Mouse (Mus musculus) embryonic fibroblast, embryonic 13.5 days (primary cell): ENCODE data around the gene Erbb3. TPM values are rescaled to one million over a fixed set of nuclear protein-coding genes. Genes with fewer than 3 reads are reported as not detected.

Source experiments
- H3K27ac ChIP-seq: 2 replicates; pipeline ENCODE4 v1.5.1; 2012; ENCODE audit warnings: low read length, control low read depth, inconsistent platforms; ENCODE audit not compliant: insufficient read depth
- H3K4me1 ChIP-seq: 2 replicates; pipeline ENCODE4 v1.6.1; 2011; ENCODE audit warnings: low read length; ENCODE audit not compliant: control insufficient read depth, insufficient read depth
- H3K4me3 ChIP-seq: 2 replicates; pipeline ENCODE4 v1.5.1; 2011; ENCODE audit warnings: mild to moderate bottlenecking, control low read depth, low read length; ENCODE audit not compliant: insufficient read depth
- CTCF ChIP-seq: IDR thresholded peaks from 2 replicates; pipeline ENCODE4 v1.5.1; 2011; ENCODE audit warnings: mild to moderate bottlenecking, control low read depth, low read length, moderate library complexity, borderline replicate concordance; ENCODE audit not compliant: insufficient read depth
- POLR2A ChIP-seq: IDR thresholded peaks from 2 replicates; pipeline ENCODE4 v1.6.1; 2011; ENCODE audit warnings: low read depth, mild to moderate bottlenecking, control low read depth, low read length, moderate library complexity
- polyA plus RNA-seq: library from polyadenylated mRNA; stranded (reverse); fragments of >200 nt; gene quantifications from 2 replicates; pipeline ENCODE4 v1.2.4, GENCODE M21; 2011; ENCODE audit warnings: low read depth; ENCODE audit not compliant: missing spikeins, insufficient read length

The Erbb3 gene
- polyA plus RNA-seq, 1 experiment: 0.70 TPM

DNA sequence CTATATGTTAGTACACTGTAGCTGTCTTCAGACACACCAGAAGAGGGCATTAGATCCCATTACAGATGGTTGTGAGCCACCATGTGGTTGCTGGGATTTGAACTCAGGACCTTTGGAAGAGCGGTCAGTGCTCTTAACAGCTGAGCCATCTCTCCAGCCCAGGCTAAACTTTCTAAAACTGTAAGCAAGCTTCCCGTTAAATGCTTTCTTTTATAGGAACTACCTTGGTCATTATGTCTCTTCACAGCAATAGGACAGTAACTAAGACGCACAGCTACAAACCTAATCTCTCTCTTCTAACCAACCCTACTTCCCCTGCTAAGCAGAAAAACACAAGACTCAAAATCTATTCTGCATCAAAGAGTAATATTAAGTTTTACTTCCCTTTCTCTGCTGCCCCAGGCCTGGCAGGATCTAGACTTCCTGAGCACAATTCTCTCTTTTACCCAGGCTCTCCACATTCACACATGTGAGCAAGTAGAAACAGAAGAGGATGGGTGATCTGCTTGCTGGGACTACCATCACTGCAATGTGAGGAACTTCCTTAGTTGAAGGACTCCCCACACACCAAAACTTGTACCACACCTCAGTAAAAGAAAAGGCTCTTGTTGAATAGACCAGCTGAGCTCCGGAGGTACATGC, 53.7 kb downstream of the Erbb3 start:
- H3K27ac ChIP-seq: peak overlapping the region; percentile 29
- TF ChIP-seq POLR2A (no peak), CTCF (no peak)
- no peaks in the 10 kb centered on the region for H3K4me1 ChIP-seq
- H3K4me3 ChIP-seq: no peak overlapping the region; the same call in 1 of the 2 replicates

GRCm38 (mm10) chr10:128535206-128535605, 54.2 kb downstream of the Erbb3 start:
- TF ChIP-seq CTCF: no peak
- Histone ChIP-seq H3K4me1 (no peaks in the 10 kb centered on the region), H3K4me3 (no peak overlapping the region), H3K27ac (no peak overlapping the region)

DNA sequence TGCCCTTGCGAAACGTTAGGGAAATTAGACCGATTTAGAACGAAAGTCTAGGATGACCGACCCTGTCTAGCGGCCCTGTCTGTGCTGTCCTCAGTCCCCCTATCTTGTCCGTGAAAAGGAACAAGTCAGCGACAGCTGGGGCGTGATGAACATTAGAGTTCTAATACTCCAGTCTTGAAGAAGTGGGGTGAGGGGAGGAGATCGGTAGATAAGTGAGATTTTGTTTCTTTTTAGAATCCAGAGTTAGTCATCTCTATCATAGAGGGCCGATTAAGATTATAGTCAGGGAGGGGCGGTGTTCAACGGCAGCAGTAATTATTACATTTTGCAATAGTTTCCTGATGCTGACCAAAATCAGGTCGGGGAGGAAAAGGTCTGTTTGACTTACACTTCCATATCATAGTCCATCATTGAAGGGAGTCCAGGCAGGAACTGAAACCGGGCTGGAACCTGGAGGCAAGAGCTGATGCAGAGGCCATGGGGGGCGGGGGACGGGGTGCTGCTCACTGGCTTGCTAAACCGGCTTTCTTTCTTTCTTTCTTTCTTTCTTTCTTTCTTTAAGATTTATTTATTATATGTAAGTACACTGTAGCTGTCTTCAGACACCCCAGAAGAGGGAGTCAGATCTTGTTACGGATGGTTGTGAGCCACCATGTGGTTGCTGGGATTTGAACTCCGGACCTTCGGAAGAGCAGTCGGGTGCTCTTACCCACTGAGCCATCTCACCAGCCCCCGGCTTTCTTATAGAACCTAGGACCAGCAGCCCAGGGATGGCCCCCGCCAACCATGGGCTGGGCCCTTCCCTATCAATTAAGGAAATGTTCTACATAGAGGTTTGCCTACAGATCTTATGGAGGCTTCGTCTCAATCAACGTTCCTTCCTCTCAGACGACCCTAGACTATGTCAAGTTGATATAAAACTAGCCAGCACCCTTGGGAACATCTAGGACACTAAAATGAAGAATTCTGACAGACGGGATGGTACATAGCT, 62.8 kb downstream of the Erbb3 start:
- TF ChIP-seq POLR2A (no peak), CTCF (no peak)
- H3K4me1 ChIP-seq: no peaks in the 10 kb centered on the region
- H3K27ac ChIP-seq: peak overlapping the region; percentile 58
- H3K4me3 ChIP-seq: peak overlapping the region; percentile 32

DNA sequence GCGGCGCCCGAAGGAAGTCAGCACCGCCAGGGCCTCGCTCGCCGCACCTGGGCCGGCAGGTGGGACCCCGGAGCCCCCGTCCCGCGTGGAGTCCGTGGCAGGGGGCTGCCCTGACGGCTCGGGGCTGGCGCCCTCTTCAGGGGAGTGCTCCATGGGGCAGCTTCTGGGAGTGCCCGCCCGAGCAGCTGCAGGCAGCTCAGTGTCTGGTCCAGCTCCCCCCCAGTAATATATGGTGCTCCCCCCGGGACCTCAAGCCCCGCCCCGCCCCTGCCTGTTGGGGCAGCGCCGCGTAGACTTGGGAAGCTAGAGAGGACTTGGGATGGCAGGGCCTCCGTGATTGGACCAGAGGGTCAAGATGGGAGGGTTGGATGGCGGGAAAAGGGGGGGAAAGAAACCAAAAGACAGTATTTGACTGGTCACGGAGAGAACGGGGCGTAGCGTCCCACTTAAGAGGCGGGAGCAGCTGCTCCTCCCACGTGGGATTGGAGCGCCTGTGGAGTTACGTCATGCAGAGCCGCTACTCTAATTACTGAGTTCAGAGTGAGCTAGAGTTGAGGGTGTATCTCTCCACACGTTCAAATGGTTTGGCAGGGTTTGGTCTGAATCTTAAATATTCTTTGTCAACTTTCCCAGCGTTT, 63.7 kb downstream of the Erbb3 start, which contains the start of gene Esyt1:
TSS of gene Esyt1 (minus strand) at position 201 of the 638 bp plus-strand sequence.
- Histone ChIP-seq H3K4me1 (no peaks in the 10 kb centered on the region), H3K4me3 (peak within 1 kb of the TSS; percentile 91), H3K27ac (peak within 1 kb of the TSS; percentile 58)
- 0 out of 2 replicates have a peak, but pooled peaks have one; percentile 1 for TF ChIP-seq CTCF
- peak; percentile 95 for TF ChIP-seq POLR2A

GRCm38 (mm10) chr10:128524732-128525662, 64.5 kb downstream of the Erbb3 start:
- no peaks in the 10 kb centered on the region for H3K4me1 ChIP-seq
- H3K4me3 ChIP-seq: peak overlapping the region; percentile 91
- no peak for TF ChIP-seq CTCF
- TF ChIP-seq POLR2A: peak; percentile 59
- peak overlapping the region; percentile 27; the same call in 1 of the 2 replicates for H3K27ac ChIP-seq

- peak; percentile 41 for TF ChIP-seq POLR2A
- TF ChIP-seq CTCF: no peak
- H3K4me3 ChIP-seq: peak overlapping the region; percentile 91
- H3K27ac ChIP-seq: peak overlapping the region; percentile 12; the same call in 1 of the 2 replicates
- H3K4me1 ChIP-seq: no peaks in the 10 kb centered on the region
Observed at GRCm38 (mm10) chr10:128524111-128524731, 65.2 kb downstream of the Erbb3 start.

DNA sequence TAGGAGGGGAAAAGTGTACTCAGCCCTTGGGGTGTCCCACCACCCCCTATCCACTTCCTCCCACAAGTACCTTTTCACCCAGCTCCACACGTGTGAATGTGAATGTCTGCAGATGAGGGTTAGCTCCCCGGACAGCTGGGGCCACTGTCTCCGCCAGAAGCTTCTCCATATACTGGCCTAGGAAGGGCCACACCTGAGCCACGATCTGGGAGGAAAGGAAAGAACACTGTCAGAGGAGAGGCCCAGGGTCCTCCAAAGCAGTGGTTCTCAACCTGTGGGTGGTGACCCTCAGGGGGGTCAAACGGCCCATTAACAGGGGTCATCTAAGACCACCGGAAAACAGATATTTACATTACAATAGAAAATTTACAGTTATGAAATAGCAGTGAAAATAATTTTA, 67.1 kb downstream of the Erbb3 start:
- H3K4me1 ChIP-seq: no peaks in the 10 kb centered on the region
- H3K27ac ChIP-seq: no peak overlapping the region
- TF ChIP-seq POLR2A (no peak), CTCF (no peak)
- no peak overlapping the region for H3K4me3 ChIP-seq

- H3K27ac ChIP-seq: no peak overlapping the region
- no peaks in the 10 kb centered on the region for H3K4me1 ChIP-seq
- H3K4me3 ChIP-seq: no peak overlapping the region
- no peak for TF ChIP-seq CTCF
- no peak for TF ChIP-seq POLR2A
Observed at GRCm38 (mm10) chr10:128520591-128520990, 68.9 kb downstream of the Erbb3 start.
